Mouse (Mus musculus): ENCODE results near the gene Mcee. TPM values are rescaled to one million over a fixed set of nuclear protein-coding genes. Genes with fewer than 3 reads are reported as not detected.

The Mcee gene
- polyA plus RNA-seq, 1 experiment from 2014 or later: 101 TPM

- H3K4me2 ChIP-seq (ENCODE audit: low read depth, low read length): no peak overlapping the region
- peak overlapping the region; percentile 61 for H3K27ac ChIP-seq (ENCODE audit: low read depth)
- no peaks in the 10 kb centered on the region for H3K27me3 ChIP-seq (ENCODE audit: insufficient read depth, low read length)
- TF ChIP-seq EP300 (IDR thresholded peaks at IDR 0.05; ENCODE audit: low read depth) (no peak), CTCF (IDR thresholded peaks at IDR 0.05; ENCODE audit: low read depth) (no peak)
- no peaks in the 10 kb centered on the region for H3K9me3 ChIP-seq (ENCODE audit: low read length)
- no peaks in the 10 kb centered on the region for H3K4me1 ChIP-seq (ENCODE audit: insufficient read depth)
- ATAC-seq (peak; percentile 48; the same call in 1 of the 2 replicates), DNase-seq (peak; percentile 28)
- 88% methylated on average over 9 of the region's 9 CpGs for WGBS (ENCODE audit: insufficient replicate concordance)
- H3K9ac ChIP-seq (replicated peaks): no peak overlapping the region
- no peak overlapping the region for H3K4me3 ChIP-seq (ENCODE audit: low read depth, low read length)
- H3K36me3 ChIP-seq (replicated peaks; ENCODE audit: insufficient read depth, low read length): peaks cover 15% of the 10 kb centered on the region; the same call in 1 of the 2 replicates
These were observed 35.0 kb upstream of the Mcee start for GRCm38 (mm10) chr7:64357405-64357804.

GRCm38 (mm10) chr7:64358666-64359065 is 33.7 kb upstream of the Mcee start:
- ATAC-seq (no peak), DNase-seq (no peak)
- no peaks in the 10 kb centered on the region for H3K9me3 ChIP-seq (ENCODE audit: low read length)
- no peak overlapping the region for H3K4me3 ChIP-seq (ENCODE audit: low read depth, low read length)
- no peaks in the 10 kb centered on the region for H3K27me3 ChIP-seq (ENCODE audit: insufficient read depth, low read length)
- no peak overlapping the region for H3K9ac ChIP-seq (replicated peaks)
- WGBS (ENCODE audit: insufficient replicate concordance): 75% methylated on average over 6 of the region's 6 CpGs
- no peak overlapping the region for H3K4me2 ChIP-seq (ENCODE audit: low read depth, low read length)
- H3K36me3 ChIP-seq (replicated peaks; ENCODE audit: insufficient read depth, low read length): peaks cover 22% of the 10 kb centered on the region
- no peaks in the 10 kb centered on the region for H3K4me1 ChIP-seq (ENCODE audit: insufficient read depth)
- TF ChIP-seq EP300 (IDR thresholded peaks at IDR 0.05; ENCODE audit: low read depth): no peak
- no peak for TF ChIP-seq CTCF (IDR thresholded peaks at IDR 0.05; ENCODE audit: low read depth)
- H3K27ac ChIP-seq (ENCODE audit: low read depth): no peak overlapping the region

- H3K4me2 ChIP-seq (ENCODE audit: low read depth, low read length): no peak overlapping the region
- H3K9ac ChIP-seq (replicated peaks): no peak overlapping the region
- TF ChIP-seq EP300 (IDR thresholded peaks at IDR 0.05; ENCODE audit: low read depth) (no peak), CTCF (IDR thresholded peaks at IDR 0.05; ENCODE audit: low read depth) (no peak)
- H3K27me3 ChIP-seq (ENCODE audit: insufficient read depth, low read length): no peaks in the 10 kb centered on the region
- peaks cover 35% of the 10 kb centered on the region for H3K36me3 ChIP-seq (replicated peaks; ENCODE audit: insufficient read depth, low read length)
- H3K4me1 ChIP-seq (ENCODE audit: insufficient read depth): no peaks in the 10 kb centered on the region
- H3K4me3 ChIP-seq (ENCODE audit: low read depth, low read length): no peak overlapping the region
- H3K9me3 ChIP-seq (ENCODE audit: low read length): no peaks in the 10 kb centered on the region
- no peak overlapping the region for H3K27ac ChIP-seq (ENCODE audit: low read depth)
- DNase-seq (no peak), ATAC-seq (peak; percentile 38; the same call in 1 of the 2 replicates)
- WGBS (ENCODE audit: insufficient replicate concordance): 79% methylated on average over 20 of the region's 20 CpGs
These were observed 32.3 kb upstream of the Mcee start for GRCm38 (mm10) chr7:64359943-64360585.

GRCm38 (mm10) chr7:64360586-64360945 is 31.8 kb upstream of the Mcee start:
- peaks cover 35% of the 10 kb centered on the region for H3K36me3 ChIP-seq (replicated peaks; ENCODE audit: insufficient read depth, low read length)
- H3K9me3 ChIP-seq (ENCODE audit: low read length): no peaks in the 10 kb centered on the region
- no peak overlapping the region for H3K4me3 ChIP-seq (ENCODE audit: low read depth, low read length)
- H3K4me2 ChIP-seq (ENCODE audit: low read depth, low read length): no peak overlapping the region
- DNase-seq: no peak
- TF ChIP-seq CTCF (IDR thresholded peaks at IDR 0.05; ENCODE audit: low read depth): no peak
- TF ChIP-seq EP300 (IDR thresholded peaks at IDR 0.05; ENCODE audit: low read depth): no peak
- ATAC-seq: no peak
- H3K27me3 ChIP-seq (ENCODE audit: insufficient read depth, low read length): no peaks in the 10 kb centered on the region
- H3K9ac ChIP-seq (replicated peaks): no peak overlapping the region
- no peak overlapping the region for H3K27ac ChIP-seq (ENCODE audit: low read depth)
- WGBS (ENCODE audit: insufficient replicate concordance): 66% methylated on average over 3 of the region's 3 CpGs
- no peaks in the 10 kb centered on the region for H3K4me1 ChIP-seq (ENCODE audit: insufficient read depth)

GRCm38 (mm10) chr7:64365863-64366262 is 26.5 kb upstream of the Mcee start:
- TF ChIP-seq CTCF (IDR thresholded peaks at IDR 0.05; ENCODE audit: low read depth) (no peak), EP300 (IDR thresholded peaks at IDR 0.05; ENCODE audit: low read depth) (no peak)
- Histone ChIP-seq H3K9me3 (ENCODE audit: low read length) (no peaks in the 10 kb centered on the region), H3K36me3 (replicated peaks; ENCODE audit: insufficient read depth, low read length) (peaks cover 36% of the 10 kb centered on the region), H3K9ac (replicated peaks) (no peak overlapping the region), H3K4me3 (ENCODE audit: low read depth, low read length) (no peak overlapping the region), H3K4me1 (ENCODE audit: insufficient read depth) (no peaks in the 10 kb centered on the region), H3K27me3 (ENCODE audit: insufficient read depth, low read length) (no peaks in the 10 kb centered on the region), H3K27ac (ENCODE audit: low read depth) (no peak overlapping the region), H3K4me2 (ENCODE audit: low read depth, low read length) (no peak overlapping the region)
- ATAC-seq (no peak), DNase-seq (no peak)
- 81% methylated on average over 5 of the region's 5 CpGs for WGBS (ENCODE audit: insufficient replicate concordance)

- H3K27ac ChIP-seq (ENCODE audit: low read depth): no peak overlapping the region
- WGBS (ENCODE audit: insufficient replicate concordance): 76% methylated on average over 6 of the region's 6 CpGs
- no peak overlapping the region for H3K4me2 ChIP-seq (ENCODE audit: low read depth, low read length)
- ATAC-seq (no peak), DNase-seq (no peak)
- H3K9ac ChIP-seq (replicated peaks): no peak overlapping the region
- H3K36me3 ChIP-seq (replicated peaks; ENCODE audit: insufficient read depth, low read length): peaks cover 10% of the 10 kb centered on the region; the same call in 1 of the 2 replicates
- H3K27me3 ChIP-seq (ENCODE audit: insufficient read depth, low read length): no peaks in the 10 kb centered on the region
- no peak overlapping the region for H3K4me3 ChIP-seq (ENCODE audit: low read depth, low read length)
- TF ChIP-seq CTCF (IDR thresholded peaks at IDR 0.05; ENCODE audit: low read depth) (no peak), EP300 (IDR thresholded peaks at IDR 0.05; ENCODE audit: low read depth) (no peak)
- H3K9me3 ChIP-seq (ENCODE audit: low read length): no peaks in the 10 kb centered on the region
- H3K4me1 ChIP-seq (ENCODE audit: insufficient read depth): peaks cover 7% of the 10 kb centered on the region
These were observed 22.6 kb upstream of the Mcee start for GRCm38 (mm10) chr7:64369841-64370240.
